Mouse (Mus musculus) megakaryocyte, embryonic 14.5 days (primary cell): Measurements from ENCODE around the gene Hist1h2bg. TPM values are rescaled to one million over a fixed set of nuclear protein-coding genes. Genes with fewer than 3 reads are reported as not detected.
"Not testable (repeated sequence)": the region's sequence is repeated elsewhere in the genome, so short reads cannot be mapped to it uniquely, and the experiment has no call there.

Source experiments
- H3K27me3 ChIP-seq: replicated peaks from 2 replicates; pipeline ENCODE3; 2012; ENCODE audit warnings: inconsistent platforms
- H3K36me3 ChIP-seq: replicated peaks from 2 replicates; pipeline ENCODE3; 2012; ENCODE audit warnings: low read length, inconsistent platforms, mixed read lengths
- H3K4me1 ChIP-seq: 2 replicates; pipeline ENCODE4 v1.6.1; 2012; ENCODE audit warnings: inconsistent platforms
- H3K4me3 ChIP-seq: replicated peaks from 2 replicates; pipeline ENCODE3; 2012; ENCODE audit warnings: moderate library complexity, mild to moderate bottlenecking, inconsistent platforms
- H3K9me3 ChIP-seq: 2 replicates; pipeline ENCODE4 v1.6.1; 2012; ENCODE audit warnings: inconsistent platforms
- FLI1 ChIP-seq: IDR thresholded peaks from 2 replicates; pipeline ENCODE4 v1.6.1; 2012; ENCODE audit warnings: low read length, inconsistent platforms, mixed read lengths
- GATA1 ChIP-seq: IDR thresholded peaks from 3 replicates; pipeline ENCODE4 v1.6.1; 2012; ENCODE audit warnings: mixed read lengths, low read length, inconsistent platforms, borderline replicate concordance
- polyA plus RNA-seq: library from polyadenylated mRNA; stranded (reverse); fragments of >175 nt; gene quantifications from 2 replicates; pipeline ENCODE4 v1.2.3, GENCODE M21; 2012; ENCODE audit warnings: low replicate concordance; ENCODE audit not compliant: insufficient read depth

The Hist1h2bg gene
- polyA plus RNA-seq, 1 experiment, result 16.8 TPM

DNA sequence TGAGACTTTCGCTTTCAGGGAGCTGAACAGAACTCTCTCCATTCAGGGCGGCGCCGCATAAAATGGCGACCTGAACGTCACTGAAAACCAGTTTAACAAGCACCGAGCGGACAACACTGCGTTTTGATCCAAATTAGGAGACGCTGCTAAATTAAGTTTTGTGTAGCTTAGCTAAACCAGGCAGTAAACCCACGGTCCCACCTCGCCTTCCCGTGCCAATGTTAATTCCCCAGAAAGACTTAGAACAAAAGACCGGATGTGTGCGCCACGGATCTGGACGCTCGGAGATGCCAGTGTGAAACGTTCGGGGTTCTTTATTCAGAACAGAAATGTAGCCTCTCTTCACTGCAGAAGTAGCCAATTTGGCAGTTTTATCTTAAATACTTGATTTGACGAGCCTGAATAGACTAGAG, 13.8 kb downstream of the Hist1h2bg start:
- TF ChIP-seq FLI1 (0 out of 2 replicates have a peak, but pooled peaks have one; percentile 28), GATA1 (no peak)
- peak overlapping the region; percentile 93 for H3K4me3 ChIP-seq

DNA sequence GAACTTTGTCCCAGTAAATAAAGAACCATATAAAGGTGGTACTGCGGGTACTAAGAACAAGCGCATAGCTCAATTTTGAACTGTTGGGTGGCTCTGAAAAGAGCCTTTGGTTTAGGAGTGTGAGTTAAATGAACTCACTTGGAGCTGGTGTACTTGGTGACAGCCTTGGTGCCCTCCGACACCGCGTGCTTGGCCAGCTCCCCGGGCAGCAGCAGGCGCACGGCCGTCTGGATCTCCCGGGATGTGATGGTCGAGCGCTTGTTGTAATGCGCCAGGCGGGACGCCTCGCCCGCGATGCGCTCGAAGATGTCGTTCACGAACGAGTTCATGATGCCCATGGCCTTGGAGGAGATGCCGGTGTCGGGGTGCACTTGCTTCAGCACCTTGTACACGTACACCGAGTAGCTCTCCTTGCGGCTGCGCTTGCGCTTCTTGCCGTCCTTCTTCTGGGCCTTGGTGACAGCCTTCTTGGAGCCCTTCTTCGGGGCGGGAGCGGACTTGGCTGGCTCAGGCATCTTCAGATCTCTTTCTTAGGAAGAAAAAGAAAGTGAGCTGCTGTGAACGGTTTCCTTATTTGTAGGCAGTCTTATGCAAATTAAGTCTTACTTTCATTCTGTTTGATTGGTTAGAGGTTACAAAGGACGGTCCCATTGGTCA, 14.4 kb downstream of the Hist1h2bg start:
- H3K9me3 ChIP-seq, result not testable (repeated sequence)
- H3K4me3 ChIP-seq, result peak overlapping the region; percentile 93
- H3K4me1 ChIP-seq, result peaks cover 70% of the 10 kb centered on the region

More for the DNA sequence above, 13.8 kb downstream of the Hist1h2bg start:
- H3K36me3 ChIP-seq, result no peaks in the 10 kb centered on the region
- H3K4me1 ChIP-seq, result peaks cover 70% of the 10 kb centered on the region
- H3K27me3 ChIP-seq, result no peaks in the 10 kb centered on the region
- no peaks in the 10 kb centered on the region for H3K9me3 ChIP-seq

DNA sequence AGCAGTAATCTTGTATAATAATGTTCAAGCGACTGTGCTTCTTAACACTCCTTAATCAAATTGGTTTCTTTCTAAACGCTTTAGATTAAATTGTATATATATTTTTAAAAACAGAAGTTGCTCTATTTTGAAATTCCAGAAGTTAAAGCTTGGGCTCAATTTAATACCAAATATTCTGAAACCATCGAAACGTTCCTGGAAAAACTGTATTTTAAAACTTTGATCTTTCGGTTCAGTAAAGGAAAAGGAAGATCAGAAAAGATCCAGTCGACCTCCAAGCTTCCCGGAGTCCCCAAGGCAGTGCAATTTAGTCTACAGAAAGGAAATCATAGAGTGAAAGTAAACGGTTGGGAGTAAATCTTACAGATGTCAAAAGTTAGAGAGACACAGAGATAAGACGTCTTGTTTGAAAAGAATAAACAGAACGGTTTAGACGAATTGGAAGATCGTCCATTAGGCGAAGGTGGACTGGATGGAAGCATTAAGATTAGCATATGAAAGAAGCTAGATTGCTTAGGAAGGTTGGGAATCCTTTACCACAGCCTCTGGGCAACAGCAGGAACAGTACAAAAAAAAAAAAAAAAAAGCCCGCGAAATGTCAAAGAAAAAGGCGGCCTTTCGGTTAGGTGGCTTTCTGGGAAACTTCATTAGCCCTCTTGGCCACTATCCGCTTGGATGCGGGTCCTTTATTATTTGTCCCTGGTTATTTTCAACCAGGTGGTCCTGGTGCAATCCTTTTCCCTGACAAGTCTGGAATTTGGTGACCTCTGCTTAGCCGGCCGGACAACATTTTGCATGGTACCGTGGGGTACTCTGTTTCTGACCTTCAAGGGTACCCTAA, 15.1 kb downstream of the Hist1h2bg start:
- H3K9me3 ChIP-seq, result no peaks in the 10 kb centered on the region
- no peaks in the 10 kb centered on the region for H3K27me3 ChIP-seq
- H3K36me3 ChIP-seq, result no peaks in the 10 kb centered on the region
- TF ChIP-seq FLI1, result no peak
- no peak for TF ChIP-seq GATA1
- H3K4me1 ChIP-seq, result peaks cover 68% of the 10 kb centered on the region
- H3K4me3 ChIP-seq, result peak overlapping the region; percentile 90

More for the DNA sequence above, 14.4 kb downstream of the Hist1h2bg start:
- not testable (repeated sequence) for H3K36me3 ChIP-seq, H3K27me3 ChIP-seq

DNA sequence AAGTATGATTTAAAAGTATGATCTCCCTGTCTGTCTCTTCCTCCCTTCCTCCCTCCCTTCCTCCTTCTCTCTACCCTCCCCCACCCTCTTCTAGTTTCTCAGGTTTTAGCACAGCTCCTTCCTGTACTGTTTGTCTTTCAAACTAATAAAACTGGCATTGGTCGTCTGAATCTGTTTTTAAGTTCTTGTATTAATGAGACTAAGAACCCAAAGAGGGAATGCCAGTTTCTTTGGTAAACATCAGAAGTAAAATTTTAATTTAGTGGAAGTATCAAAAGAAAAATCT, 15.7 kb downstream of the Hist1h2bg start:
- H3K27me3 ChIP-seq, result no peaks in the 10 kb centered on the region
- H3K4me1 ChIP-seq, result peaks cover 68% of the 10 kb centered on the region
- H3K36me3 ChIP-seq, result no peaks in the 10 kb centered on the region
- TF ChIP-seq GATA1 (no peak), FLI1 (no peak)
- H3K9me3 ChIP-seq, result no peaks in the 10 kb centered on the region
- H3K4me3 ChIP-seq, result peak overlapping the region; percentile 90

DNA sequence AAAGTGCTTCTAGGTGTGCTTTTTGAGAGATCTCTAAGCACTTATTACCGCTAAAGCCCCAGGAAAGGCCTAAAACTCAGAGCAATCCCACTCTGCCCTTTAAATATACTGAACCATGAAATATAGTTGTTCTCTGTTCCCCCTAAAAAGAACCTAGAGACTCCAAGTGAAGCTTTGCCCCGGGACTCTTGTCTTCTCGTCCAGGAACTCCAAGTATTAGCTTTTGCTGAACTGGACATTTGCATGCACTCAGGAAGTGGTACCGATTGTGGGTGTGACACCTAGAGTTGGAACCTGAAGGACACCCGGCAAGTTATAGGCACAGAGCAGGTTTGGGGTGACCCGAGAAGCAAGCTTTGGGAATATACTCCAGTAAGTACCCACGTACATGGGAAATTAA, 20.0 kb downstream of the Hist1h2bg start:
- no peaks in the 10 kb centered on the region for H3K27me3 ChIP-seq
- no peaks in the 10 kb centered on the region for H3K9me3 ChIP-seq
- H3K4me1 ChIP-seq, result peaks cover 86% of the 10 kb centered on the region
- H3K36me3 ChIP-seq, result no peaks in the 10 kb centered on the region
- TF ChIP-seq GATA1 (no peak), FLI1 (no peak)
- H3K4me3 ChIP-seq, result no peak overlapping the region

DNA sequence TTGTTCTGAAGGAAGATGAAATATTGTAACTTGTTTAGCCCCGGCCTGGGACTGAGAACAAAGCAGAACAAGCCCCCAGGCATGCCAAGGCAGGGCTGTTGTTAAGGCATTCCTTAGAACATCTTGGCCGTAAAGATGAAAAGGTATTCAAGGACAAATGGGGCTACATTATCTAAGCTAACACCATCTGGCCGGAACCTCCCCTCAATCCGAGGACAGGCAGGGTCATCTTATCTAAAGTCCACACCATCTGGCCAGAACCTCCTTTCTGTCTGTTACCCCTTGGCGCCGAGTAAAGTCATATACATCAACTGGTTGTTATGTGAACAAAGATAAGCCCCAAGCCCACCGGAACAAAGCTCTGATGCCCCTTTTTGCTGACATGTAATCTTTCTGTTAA, 20.7 kb downstream of the Hist1h2bg start:
- not testable (repeated sequence) for H3K9me3 ChIP-seq, H3K4me3 ChIP-seq, H3K36me3 ChIP-seq, H3K27me3 ChIP-seq
- H3K4me1 ChIP-seq, result peaks cover 87% of the 10 kb centered on the region

DNA sequence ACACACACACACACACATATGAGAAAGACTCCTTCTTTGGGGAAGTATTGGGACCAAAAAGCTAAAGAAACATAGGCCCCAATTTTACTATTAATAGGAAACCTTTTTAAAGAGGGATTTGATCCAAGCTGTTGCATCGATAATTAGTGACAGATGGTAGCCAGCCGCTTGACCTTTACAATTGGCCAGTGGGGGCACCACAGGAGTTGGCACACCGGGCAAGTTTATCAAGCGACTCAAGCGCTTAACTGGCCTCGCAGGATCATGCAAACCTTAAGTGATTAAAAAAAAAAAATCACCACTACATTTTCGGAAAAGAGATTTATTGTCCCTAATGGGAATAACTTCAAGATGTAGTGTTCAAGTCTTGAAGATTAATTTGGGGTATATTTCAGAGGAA, 21.4 kb downstream of the Hist1h2bg start:
- Histone ChIP-seq H3K27me3 (no peaks in the 10 kb centered on the region), H3K4me3 (peak overlapping the region; percentile 14), H3K36me3 (no peaks in the 10 kb centered on the region), H3K4me1 (peaks cover 90% of the 10 kb centered on the region), H3K9me3 (no peaks in the 10 kb centered on the region)
- TF ChIP-seq FLI1 (no peak), GATA1 (no peak)

DNA sequence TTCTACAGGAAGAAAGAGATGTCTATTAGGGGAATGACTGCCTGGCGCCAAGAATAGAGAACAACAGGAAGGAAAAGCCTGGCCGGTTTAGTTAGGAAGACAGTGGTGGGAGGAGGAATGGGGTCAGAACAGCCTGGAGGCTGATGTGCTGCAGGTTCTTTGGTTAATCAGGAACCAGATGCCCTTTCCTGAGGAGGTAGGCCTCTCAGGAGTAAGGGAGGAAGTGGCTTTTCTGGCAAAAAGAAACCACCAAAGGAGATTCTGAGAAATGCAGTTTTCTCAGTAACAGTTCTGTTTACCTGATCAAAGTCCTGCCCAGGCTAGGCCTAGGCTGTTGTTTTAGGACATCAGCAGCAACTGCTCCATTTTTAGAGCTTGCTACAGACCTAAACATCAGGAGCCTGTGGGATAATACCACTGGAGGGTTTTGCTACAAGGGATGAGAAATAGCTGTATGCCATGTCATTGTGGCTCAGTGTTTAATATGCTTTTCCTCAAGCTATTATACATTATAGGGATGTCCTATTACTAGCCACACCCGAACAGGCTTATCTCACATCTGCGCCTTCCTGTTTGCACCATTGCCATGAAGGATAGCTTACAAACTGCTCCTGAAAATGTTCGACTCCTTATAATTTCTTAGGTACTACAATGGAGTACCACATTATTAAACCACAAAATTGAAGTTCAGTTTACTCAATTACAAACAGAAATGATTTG, 22.0 kb downstream of the Hist1h2bg start:
- Histone ChIP-seq H3K27me3 (no peaks in the 10 kb centered on the region), H3K4me1 (peaks cover 91% of the 10 kb centered on the region), H3K9me3 (no peaks in the 10 kb centered on the region), H3K4me3 (peak overlapping the region; percentile 46), H3K36me3 (no peaks in the 10 kb centered on the region)
- TF ChIP-seq FLI1 (no peak), GATA1 (no peak; the same call in 2 of the 3 replicates)

DNA sequence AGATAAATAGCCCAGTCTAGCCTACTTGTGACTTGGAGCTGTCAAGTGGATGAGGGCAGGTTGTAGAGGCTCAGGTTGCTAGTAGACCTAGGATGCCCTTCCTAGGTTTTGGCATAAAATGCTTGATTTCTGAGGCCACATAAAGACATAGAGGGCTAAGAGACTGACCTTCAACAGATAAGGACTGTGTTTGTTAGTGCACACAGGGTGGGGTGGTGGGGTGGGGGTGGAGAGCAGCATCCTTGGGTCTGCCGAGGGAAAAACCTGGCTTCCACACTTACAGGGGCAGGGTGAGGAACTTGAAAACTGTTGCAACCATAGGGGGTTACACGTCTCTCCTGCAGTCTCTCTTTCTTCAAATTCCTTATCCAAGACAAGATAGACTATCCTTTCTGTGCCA, 24.0 kb downstream of the Hist1h2bg start:
- H3K4me1 ChIP-seq, result peaks cover 79% of the 10 kb centered on the region

DNA sequence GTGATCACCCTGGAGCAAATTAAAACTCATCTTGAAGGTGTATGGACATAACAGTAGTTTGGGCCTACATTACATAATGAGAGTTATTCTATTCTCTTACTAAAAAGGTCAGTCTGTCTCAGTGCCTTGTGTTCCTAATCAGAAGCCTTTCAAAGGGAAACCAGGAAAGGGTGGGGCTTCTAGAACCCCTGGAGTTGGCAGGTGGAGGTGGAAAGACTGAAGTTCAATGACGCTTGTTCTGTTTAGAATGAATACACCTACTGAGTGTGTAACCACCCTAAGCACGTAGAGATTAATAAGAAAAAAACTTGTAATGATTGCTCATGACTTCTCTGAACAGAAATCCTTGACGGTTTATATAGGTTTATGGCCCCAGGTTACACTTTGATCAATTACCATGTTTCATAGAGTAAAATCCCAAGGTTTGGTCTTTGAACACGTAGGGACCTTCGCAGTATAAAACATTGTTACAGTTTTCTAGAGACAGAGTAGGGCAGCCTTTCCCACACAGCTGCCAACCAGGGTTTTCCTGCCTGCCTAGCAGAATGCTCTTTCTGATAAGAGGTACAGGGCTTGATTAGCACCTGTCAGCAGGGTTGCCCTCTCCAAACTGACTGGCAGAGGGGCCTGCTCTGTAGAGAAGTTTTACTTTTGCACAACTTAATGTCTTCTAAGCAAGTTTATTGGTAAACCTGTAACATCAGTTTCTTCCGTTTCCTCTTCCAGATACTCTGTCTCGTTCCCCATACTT, 24.6 kb downstream of the Hist1h2bg start:
- Histone ChIP-seq H3K4me3 (no peak overlapping the region), H3K4me1 (peaks cover 74% of the 10 kb centered on the region), H3K36me3 (no peaks in the 10 kb centered on the region), H3K9me3 (no peaks in the 10 kb centered on the region), H3K27me3 (no peaks in the 10 kb centered on the region)
- TF ChIP-seq GATA1 (no peak), FLI1 (no peak)

More for the DNA sequence above, 24.0 kb downstream of the Hist1h2bg start:
- no peaks in the 10 kb centered on the region for H3K27me3 ChIP-seq
- H3K36me3 ChIP-seq, result no peaks in the 10 kb centered on the region
- H3K4me3 ChIP-seq, result no peak overlapping the region
- TF ChIP-seq GATA1, result no peak
- TF ChIP-seq FLI1, result no peak
- H3K9me3 ChIP-seq, result no peaks in the 10 kb centered on the region
